7 mouse cellular contexts compared by ENCODE assay signal in genomic region chr13:45508495-45508894, GRCm38 (mm10). TPM values are rescaled to one million over a fixed set of nuclear protein-coding genes. Genes with fewer than 3 reads are reported as not detected.
DNase-seq lines count a peak whose midpoint lies in the region; ATAC-seq lines count a peak whose summit lies in the region.

No protein-coding gene starts in this region.

- no peaks in the 10 kb centered on the region for H3K9me3 ChIP-seq in hindbrain, embryonic 13.5 days

- H3K27ac ChIP-seq in hindbrain, embryonic 13.5 days = peak overlapping the region; percentile 18; the same call in 1 of the 2 replicates

- peak overlapping the region; percentile 77 for H3K9ac ChIP-seq in hindbrain, embryonic 13.5 days

- peak overlapping the region; percentile 60 for H3K4me3 ChIP-seq in hindbrain, embryonic 13.5 days

- WGBS in hindbrain, embryonic 13.5 days = 2% methylated on average over 8 of the region's 8 CpGs

- ATAC-seq in hindbrain, embryonic 13.5 days (ENCODE audit: low FRiP score) = peak; percentile 55

- no peaks in the 10 kb centered on the region for H3K36me3 ChIP-seq in hindbrain, embryonic 13.5 days

- H3K27me3 ChIP-seq in hindbrain, embryonic 13.5 days = peaks cover 14% of the 10 kb centered on the region

- peak overlapping the region; percentile 91 for H3K4me2 ChIP-seq in hindbrain, embryonic 13.5 days

- peaks cover 19% of the 10 kb centered on the region for H3K4me1 ChIP-seq in hindbrain, embryonic 13.5 days (replicated peaks)

- peak; percentile 60 for DNase-seq in adrenal gland, adult 2 months
- peak; percentile 74 for DNase-seq in cerebellum, adult 9-11 months
- peak; percentile 64 to 76 for DNase-seq in frontal cortex, postnatal 36 days (ENCODE audit: low spot score in 2 of 2)
- peak; percentile 58 for DNase-seq in left cerebral cortex, adult 11 months (ENCODE audit: low spot score)
- DNase-seq in lung, postnatal 14 days = peak; percentile 30
- peak; percentile 58 to 69 for DNase-seq in right cerebral cortex, postnatal 36 days (ENCODE audit: low spot score in 2 of 2)

RNA-seq across cellular contexts. Expression of gene Gmpr, which starts 1.3 kb away (rescaled TPM):
- total RNA-seq in adrenal gland, adult 2 months (2021) = 100 to 1,000 TPM in 1 of 2 experiments, 10 to 100 TPM in 1; 57.8 to 114 TPM
- polyA plus RNA-seq in adrenal gland, adult 2 months (2012; rRNA removed) = 22.8 and 34.2 TPM in 2 replicates
- polyA plus RNA-seq in hindbrain, embryonic 13.5 days (2015; fragmentation: Nextera tagmentation; extraction: Ambion mirVana) = 31.6 and 35.1 TPM in 2 replicates

Comparison
In these comparisons a context has a peak if more than half of its experiments do, and no peak if none do; other contexts are left out.
1. Peak in every context shown above with its lines: DNase-seq, ATAC-seq, H3K4me3 ChIP-seq and H3K27ac ChIP-seq.